Mouse (Mus musculus): ENCODE data around the gene Matn1. TPM values are rescaled to one million over a fixed set of nuclear protein-coding genes. Genes with fewer than 3 reads are reported as not detected.

The Matn1 gene
- polyA plus RNA-seq, 1 experiment from 2014 or later = 0.05 TPM

DNA sequence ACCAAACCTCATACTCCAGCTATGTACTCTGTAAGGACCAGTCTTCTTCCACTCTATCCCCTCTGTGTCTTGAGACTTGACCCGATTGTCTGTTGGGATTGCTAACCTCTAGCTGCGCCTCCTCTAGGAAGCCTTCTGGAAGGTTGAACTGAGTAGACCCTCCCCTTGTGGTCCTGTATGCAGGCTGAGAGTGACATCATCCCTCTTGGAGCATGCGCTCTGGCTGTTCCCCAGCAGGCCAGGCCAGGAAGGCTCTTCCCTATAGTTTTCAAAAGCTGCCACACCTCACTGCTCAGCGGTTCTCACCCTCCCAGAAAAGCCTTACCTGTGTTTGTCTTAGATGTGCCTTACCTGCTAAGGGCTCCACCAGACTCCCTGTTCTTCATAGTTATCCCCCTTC is 42.9 kb downstream of the Matn1 start:
- WGBS (ENCODE audit: insufficient replicate concordance) = 68% methylated on average over 4 of the region's 4 CpGs
- no peaks in the 10 kb centered on the region for H3K27me3 ChIP-seq
- no peak overlapping the region for H3K9ac ChIP-seq
- H3K4me2 ChIP-seq = no peak overlapping the region
- H3K9me3 ChIP-seq (replicated peaks) = no peaks in the 10 kb centered on the region
- H3K27ac ChIP-seq = no peak overlapping the region
- DNase-seq (no peak), ATAC-seq (ENCODE audit: low read depth) (no peak)
- H3K4me1 ChIP-seq (replicated peaks) = no peaks in the 10 kb centered on the region
- H3K4me3 ChIP-seq (replicated peaks) = no peak overlapping the region
- no peaks in the 10 kb centered on the region for H3K36me3 ChIP-seq

- Histone ChIP-seq H3K36me3 (no peaks in the 10 kb centered on the region), H3K4me1 (replicated peaks) (no peaks in the 10 kb centered on the region), H3K9ac (no peak overlapping the region), H3K4me3 (replicated peaks) (no peak overlapping the region), H3K27me3 (no peaks in the 10 kb centered on the region), H3K4me2 (no peak overlapping the region), H3K9me3 (replicated peaks) (no peaks in the 10 kb centered on the region), H3K27ac (no peak overlapping the region)
- ATAC-seq (ENCODE audit: low read depth) (no peak), DNase-seq (no peak)
- 44% methylated on average over 6 of the region's 6 CpGs for WGBS (ENCODE audit: insufficient replicate concordance)
These were observed 44.1 kb downstream of the Matn1 start for GRCm38 (mm10) chr4:130988219-130988839.

GRCm38 (mm10) chr4:130989146-130989545 is 45.0 kb downstream of the Matn1 start:
- no peaks in the 10 kb centered on the region for H3K27me3 ChIP-seq
- WGBS (ENCODE audit: insufficient replicate concordance) = 62% methylated on average over 9 of the region's 9 CpGs
- ATAC-seq (ENCODE audit: low read depth) (no peak), DNase-seq (no peak)
- H3K4me2 ChIP-seq = no peak overlapping the region
- H3K36me3 ChIP-seq = no peaks in the 10 kb centered on the region
- H3K9ac ChIP-seq = no peak overlapping the region
- H3K4me3 ChIP-seq (replicated peaks) = no peak overlapping the region
- H3K9me3 ChIP-seq (replicated peaks) = no peaks in the 10 kb centered on the region
- H3K4me1 ChIP-seq (replicated peaks) = no peaks in the 10 kb centered on the region
- H3K27ac ChIP-seq = no peak overlapping the region

- Histone ChIP-seq H3K27ac (no peak overlapping the region), H3K4me3 (replicated peaks) (no peak overlapping the region), H3K9me3 (replicated peaks) (no peaks in the 10 kb centered on the region), H3K4me2 (no peak overlapping the region), H3K9ac (no peak overlapping the region), H3K27me3 (no peaks in the 10 kb centered on the region), H3K4me1 (replicated peaks) (no peaks in the 10 kb centered on the region), H3K36me3 (no peaks in the 10 kb centered on the region)
- WGBS (ENCODE audit: insufficient replicate concordance) = 70% methylated on average over 5 of the region's 5 CpGs
- DNase-seq (no peak), ATAC-seq (ENCODE audit: low read depth) (no peak)
These were observed 46.8 kb downstream of the Matn1 start for GRCm38 (mm10) chr4:130990966-130991365.

- Histone ChIP-seq H3K4me3 (replicated peaks) (no peak overlapping the region), H3K9me3 (replicated peaks) (no peaks in the 10 kb centered on the region), H3K4me1 (replicated peaks) (no peaks in the 10 kb centered on the region), H3K36me3 (no peaks in the 10 kb centered on the region), H3K9ac (no peak overlapping the region), H3K27me3 (no peaks in the 10 kb centered on the region), H3K27ac (no peak overlapping the region), H3K4me2 (no peak overlapping the region)
- DNase-seq (no peak), ATAC-seq (ENCODE audit: low read depth) (no peak)
- 67% methylated on average over 8 of the region's 8 CpGs for WGBS (ENCODE audit: insufficient replicate concordance)
These were observed 50.4 kb downstream of the Matn1 start for GRCm38 (mm10) chr4:130994556-130994955.

GRCm38 (mm10) chr4:130999744-131000527 is 55.8 kb downstream of the Matn1 start:
- no peak overlapping the region for H3K9ac ChIP-seq
- H3K27ac ChIP-seq = no peak overlapping the region
- H3K36me3 ChIP-seq = no peaks in the 10 kb centered on the region
- H3K4me1 ChIP-seq (replicated peaks) = no peaks in the 10 kb centered on the region
- ATAC-seq (ENCODE audit: low read depth) = no peak
- DNase-seq = no peak
- no peak overlapping the region for H3K4me3 ChIP-seq (replicated peaks)
- 61% methylated on average over 5 of the region's 5 CpGs for WGBS (ENCODE audit: insufficient replicate concordance)
- H3K9me3 ChIP-seq (replicated peaks) = no peaks in the 10 kb centered on the region
- no peaks in the 10 kb centered on the region for H3K27me3 ChIP-seq
- H3K4me2 ChIP-seq = no peak overlapping the region

DNA sequence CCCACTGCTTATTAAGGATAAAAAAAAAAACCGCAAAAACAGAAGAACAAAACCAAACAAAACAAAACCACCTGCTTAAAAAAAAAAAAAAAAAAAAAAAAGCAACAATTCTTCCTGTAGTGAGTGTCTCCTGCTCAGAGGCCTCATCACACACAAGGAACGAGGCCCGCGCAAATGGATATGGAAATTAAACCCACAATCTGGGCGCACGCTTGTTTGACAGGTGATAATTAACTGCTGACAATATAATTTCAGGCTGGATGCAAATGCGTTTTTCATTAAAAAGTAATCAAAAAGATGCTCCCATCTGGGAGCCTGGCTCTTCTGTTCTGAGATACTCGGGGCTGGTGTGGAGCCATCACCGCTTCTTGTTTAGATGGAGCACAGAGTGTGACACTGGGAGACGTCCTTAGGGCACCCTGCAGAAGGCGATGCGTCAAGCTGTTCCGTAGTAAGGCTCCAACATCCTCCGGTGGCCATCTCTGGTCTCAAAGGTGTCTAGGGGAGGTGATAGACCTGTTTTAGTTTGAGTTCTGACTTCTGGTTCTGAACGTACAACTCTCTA is 56.5 kb downstream of the Matn1 start:
- Histone ChIP-seq H3K4me2 (no peak overlapping the region), H3K27me3 (no peaks in the 10 kb centered on the region), H3K4me1 (replicated peaks) (no peaks in the 10 kb centered on the region), H3K27ac (no peak overlapping the region), H3K9me3 (replicated peaks) (no peaks in the 10 kb centered on the region), H3K4me3 (replicated peaks) (no peak overlapping the region), H3K36me3 (no peaks in the 10 kb centered on the region), H3K9ac (no peak overlapping the region)
- ATAC-seq (ENCODE audit: low read depth) = no peak
- DNase-seq = no peak
- 78% methylated on average over 15 of the region's 15 CpGs for WGBS (ENCODE audit: insufficient replicate concordance)

Other genes with a start within 250 kb of the Matn1 start
- 5.3 and 6.5 TPM in 2 replicates for gene Sdc3, start 151.8 kb upstream of the Matn1 start, polyA plus RNA-seq (2015; fragmentation: Nextera tagmentation; extraction: Ambion mirVana)
- 54.1 and 58.3 TPM in 2 replicates for gene Laptm5, start 31.3 kb upstream of the Matn1 start, polyA plus RNA-seq (2015; fragmentation: Nextera tagmentation; extraction: Ambion mirVana)